8 mouse cellular contexts compared by ENCODE assay signal in genomic region chr9:101074332-101075021, GRCm38 (mm10). TPM values are rescaled to one million over a fixed set of nuclear protein-coding genes. Genes with fewer than 3 reads are reported as not detected.
DNase-seq lines count a peak whose midpoint lies in the region; ATAC-seq and TF ChIP-seq lines count a peak whose summit lies in the region.

No protein-coding gene starts in this region.

- peak; percentile 52 for ATAC-seq in CD4-positive, CD25-positive, alpha-beta regulatory T cell, adult 4 months
- ATAC-seq in forebrain, embryonic 12.5 days (ENCODE audit: low FRiP score) = peak; percentile 78
- ATAC-seq in heart, postnatal 0 days (ENCODE audit: insufficient read depth, low read depth) = peak; percentile 72
- ATAC-seq in neural tube, embryonic 14.5 days (ENCODE audit: low read depth) = peak; percentile 83

- H3K4me2 ChIP-seq in forebrain, embryonic 12.5 days = peak overlapping the region; percentile 88
- H3K4me2 ChIP-seq in heart, postnatal 0 days (ENCODE audit: low read depth, low read length) = peak overlapping the region; percentile 89
- peak overlapping the region; percentile 97 for H3K4me2 ChIP-seq in neural tube, embryonic 14.5 days (ENCODE audit: low read depth, low read length)

- no peaks in the 10 kb centered on the region for H3K9me3 ChIP-seq in forebrain, embryonic 12.5 days
- no peaks in the 10 kb centered on the region for H3K9me3 ChIP-seq in heart, postnatal 0 days (replicated peaks; ENCODE audit: control insufficient read depth, low read length)
- no peaks in the 10 kb centered on the region for H3K9me3 ChIP-seq in neural tube, embryonic 14.5 days (ENCODE audit: control insufficient read depth, low read length)

- H3K9ac ChIP-seq in forebrain, embryonic 12.5 days = peak overlapping the region; percentile 97
- H3K9ac ChIP-seq in heart, postnatal 0 days (replicated peaks; ENCODE audit: low read depth, low read length) = peak overlapping the region; percentile 98
- H3K9ac ChIP-seq in neural tube, embryonic 14.5 days (replicated peaks; ENCODE audit: low read depth, low read length) = peak overlapping the region; percentile 99

- TF ChIP-seq CTCF in heart, postnatal 0 days (IDR thresholded peaks at IDR 0.05; ENCODE audit: low read depth) = no peak

- peaks cover 29% of the 10 kb centered on the region for H3K4me1 ChIP-seq in forebrain, embryonic 12.5 days
- peaks cover 26% of the 10 kb centered on the region for H3K4me1 ChIP-seq in heart, postnatal 0 days (ENCODE audit: control insufficient read depth, insufficient read depth)
- H3K4me1 ChIP-seq in neural tube, embryonic 14.5 days (ENCODE audit: control insufficient read depth, insufficient read depth, low read length) = peaks cover 21% of the 10 kb centered on the region

- H3K4me3 ChIP-seq in forebrain, embryonic 12.5 days (replicated peaks) = peak overlapping the region; percentile 77
- H3K4me3 ChIP-seq in heart, postnatal 0 days (ENCODE audit: low read depth, low read length) = peak overlapping the region; percentile 89
- peak overlapping the region; percentile 99 for H3K4me3 ChIP-seq in neural tube, embryonic 14.5 days (ENCODE audit: low read depth, low read length)

- H3K36me3 ChIP-seq in forebrain, embryonic 12.5 days (replicated peaks) = no peaks in the 10 kb centered on the region
- no peaks in the 10 kb centered on the region for H3K36me3 ChIP-seq in heart, postnatal 0 days (replicated peaks; ENCODE audit: control insufficient read depth, insufficient read depth, low read length)
- no peaks in the 10 kb centered on the region for H3K36me3 ChIP-seq in neural tube, embryonic 14.5 days (ENCODE audit: control insufficient read depth, insufficient read depth, low read length)

- peak; percentile 29; the same call in 1 of the 2 replicates for TF ChIP-seq EP300 in heart, postnatal 0 days (IDR thresholded peaks at IDR 0.05; ENCODE audit: low read depth)

- under 1% methylated on average over 77 of the region's 100 CpGs for WGBS in forebrain, embryonic 12.5 days
- WGBS in heart, postnatal 0 days = under 1% methylated on average over 37 of the region's 100 CpGs
- under 1% methylated on average over 53 of the region's 100 CpGs for WGBS in neural tube, embryonic 14.5 days

- peak; percentile 40 for DNase-seq in c-Kit-positive CD71-positive TER-119-negative erythroid progenitor cells, embryonic 14.5 days (ENCODE audit: low read depth)
- DNase-seq in heart, postnatal 0 days (ENCODE audit: low spot score) = peak; percentile 77
- peak; percentile 85 to 92 for DNase-seq in kidney, postnatal 4 days
- peak; percentile 89 to 91 for DNase-seq in lung, adult 18-20 months
- peak; percentile 88 for DNase-seq in testis, postnatal 10 days (ENCODE audit: low spot score)

- H3K27ac ChIP-seq in forebrain, embryonic 12.5 days = peak overlapping the region; percentile 99
- peak overlapping the region; percentile 100 for H3K27ac ChIP-seq in heart, postnatal 0 days (ENCODE audit: low read depth)
- peak overlapping the region; percentile 100 for H3K27ac ChIP-seq in neural tube, embryonic 14.5 days (ENCODE audit: low read depth, low read length)

- no peaks in the 10 kb centered on the region for H3K27me3 ChIP-seq in forebrain, embryonic 12.5 days
- H3K27me3 ChIP-seq in heart, postnatal 0 days (ENCODE audit: control insufficient read depth, insufficient read depth, low read length) = no peaks in the 10 kb centered on the region
- H3K27me3 ChIP-seq in neural tube, embryonic 14.5 days (ENCODE audit: control insufficient read depth, insufficient read depth, low read length) = no peaks in the 10 kb centered on the region; the same call in 1 of the 2 replicates

RNA-seq across cellular contexts. Expression of gene Msl2, which starts 0.6 kb away (rescaled TPM):
- polyA plus RNA-seq in CD4-positive, CD25-positive, alpha-beta regulatory T cell, adult 4 months (2017; shearing (Covaris generic)) = 10 to 100 TPM in 1 of 2 experiments, 1 to 10 TPM in 1; 8.2 to 12.9 TPM
- 7.6 and 8.0 TPM in 2 replicates for polyA plus RNA-seq in forebrain, embryonic 12.5 days (2016; fragmentation: Nextera tagmentation; extraction: Ambion mirVana)
- 14.3 and 17.8 TPM in 2 replicates for total RNA-seq in heart, postnatal 0 days (2014; rRNA removed; ENCODE audit: low replicate concordance)
- 2.6 and 3.0 TPM in 2 replicates for polyA plus RNA-seq in heart, postnatal 0 days (2015; fragmentation: Nextera tagmentation; extraction: Ambion mirVana)
- polyA plus RNA-seq in neural tube, embryonic 14.5 days (2014; fragmentation: Nextera tagmentation; extraction: Ambion mirVana) = 7.4 and 7.8 TPM in 2 replicates

RNA-seq across cellular contexts. Expression of gene Pccb, which starts 39.8 kb away (rescaled TPM):
- polyA plus RNA-seq in CD4-positive, CD25-positive, alpha-beta regulatory T cell, adult 4 months (2017; shearing (Covaris generic)) = 10 to 100 TPM in 1 of 2 experiments, 1 to 10 TPM in 1; 9.7 to 12.9 TPM
- polyA plus RNA-seq in forebrain, embryonic 12.5 days (2016; fragmentation: Nextera tagmentation; extraction: Ambion mirVana) = 16.6 and 17.0 TPM in 2 replicates
- total RNA-seq in heart, postnatal 0 days (2014; rRNA removed; ENCODE audit: low replicate concordance) = 80.8 and 80.9 TPM in 2 replicates
- 30.5 and 32.2 TPM in 2 replicates for polyA plus RNA-seq in heart, postnatal 0 days (2015; fragmentation: Nextera tagmentation; extraction: Ambion mirVana)
- 25.4 and 26.4 TPM in 2 replicates for polyA plus RNA-seq in neural tube, embryonic 14.5 days (2014; fragmentation: Nextera tagmentation; extraction: Ambion mirVana)

Comparison
In these comparisons a context has a peak if more than half of its experiments do, and no peak if none do; other contexts are left out.
1. Peak in every context shown above with its lines: DNase-seq, ATAC-seq, H3K4me3 ChIP-seq and H3K27ac ChIP-seq.
2. DNase-seq: peak in every context shown above with its lines; median percentile 90 in lung, adult 18-20 months; 88 in kidney, postnatal 4 days; 88 in testis, postnatal 10 days; 77 in heart, postnatal 0 days; 40 in c-Kit-positive CD71-positive TER-119-negative erythroid progenitor cells, embryonic 14.5 days.